Mouse (Mus musculus): ENCODE measurements at regions not wholly inside any gene's neighbourhood (a gene's known extent, or its start where the extent isn't known, plus 50 kb on each side); places are given as distances from the start of the nearest gene placed in this dataset.

DNA sequence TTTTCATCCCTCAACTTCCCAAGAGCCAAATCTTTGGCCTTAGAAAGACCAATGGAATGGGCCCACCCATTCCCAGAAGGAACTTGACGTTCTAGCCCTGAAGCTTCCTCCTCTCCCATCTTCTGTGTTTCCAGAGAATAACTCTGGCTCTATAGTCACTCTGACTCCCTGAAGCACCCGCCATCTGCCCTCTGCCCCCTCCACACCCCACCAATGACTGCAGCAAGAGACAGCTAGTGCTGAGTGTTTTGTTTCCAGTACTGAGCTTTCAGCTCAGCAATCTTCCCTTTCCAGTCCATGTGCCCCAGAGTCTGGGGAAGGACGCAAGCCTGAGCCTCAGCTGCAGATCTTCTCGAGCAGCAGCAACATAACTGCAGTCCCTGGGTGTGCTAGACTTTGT lies 233.3 kb upstream of the Lyplal1 start:
- TF ChIP-seq POLR2A (IDR thresholded peaks at IDR 0.05; ENCODE audit: borderline replicate concordance, low read depth, low read length) (no peak), CTCF (IDR thresholded peaks at IDR 0.05; ENCODE audit: low read depth, low read length) (no peak)
